Mouse (Mus musculus) ES-CJ7 (cell line): ENCODE measurements around the gene Mettl24.
A peak's percentile ranks its signal among the peaks of the same experiment; 100 is the strongest.

Experiments
- DNase-seq: peaks from one replicate; pipeline ENCODE4 v3.0.0; 2011; ENCODE audit warnings: low read depth, low spot score

The Mettl24 gene

DNA sequence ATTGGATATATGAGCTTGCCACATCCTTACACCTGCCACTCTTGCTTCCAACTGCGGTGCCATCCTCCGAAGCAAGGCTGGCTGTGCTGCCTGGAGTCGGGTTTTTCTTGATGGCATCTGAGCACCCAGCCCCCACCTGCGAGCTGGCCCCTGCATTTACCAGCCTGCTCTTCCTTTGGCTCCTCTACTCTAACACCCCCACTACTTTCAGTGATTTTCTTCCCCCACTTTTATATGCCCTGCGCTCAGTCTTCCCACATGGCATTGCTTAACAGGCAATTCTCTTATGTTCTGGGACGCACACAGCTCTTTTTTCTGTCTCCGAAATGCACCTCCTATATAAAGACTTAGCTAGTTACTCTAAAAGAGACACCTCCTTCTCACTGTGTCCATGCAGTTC lies 1.2 kb downstream of the Mettl24 start:
- no peak for DNase-seq

DNA sequence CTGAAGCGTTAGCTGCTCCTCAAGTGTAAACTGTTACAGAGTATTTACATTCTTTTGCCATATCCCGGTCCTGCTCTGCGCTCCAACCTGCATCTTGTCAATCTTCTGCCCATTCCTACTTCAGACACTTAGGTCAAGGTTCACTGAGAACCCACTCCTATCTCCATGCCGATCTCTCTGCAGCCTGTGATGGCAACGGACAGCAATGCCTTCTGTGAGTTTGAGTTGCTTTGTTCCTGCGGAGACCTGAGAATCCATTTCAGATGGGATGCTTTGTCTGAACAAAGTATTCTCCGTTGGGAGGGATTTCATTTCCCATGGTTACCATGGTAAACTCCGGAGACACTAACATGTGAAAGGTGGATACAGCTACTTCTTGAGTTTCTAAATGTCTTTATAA lies 2.6 kb downstream of the Mettl24 start:
- DNase-seq = no peak

DNA sequence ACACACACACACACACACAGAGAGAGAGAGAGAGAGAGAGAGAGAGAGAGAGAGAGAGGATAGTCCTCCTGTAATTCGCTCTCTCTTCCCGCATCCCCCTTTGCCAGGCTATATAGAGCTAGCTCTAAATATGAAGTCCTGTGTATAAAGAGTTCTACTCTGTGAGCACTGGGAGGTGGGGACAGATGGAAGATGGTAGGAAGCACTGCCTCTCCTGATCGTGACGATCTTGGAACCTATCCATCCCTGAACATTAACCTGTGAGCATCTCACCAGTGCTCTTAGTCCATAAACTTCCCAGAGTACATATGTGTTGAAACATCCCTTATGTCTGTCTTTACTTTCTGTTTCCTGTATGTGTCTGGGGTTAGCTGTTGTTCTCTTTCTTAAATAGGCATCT lies 3.9 kb downstream of the Mettl24 start:
- no peak for DNase-seq

DNA sequence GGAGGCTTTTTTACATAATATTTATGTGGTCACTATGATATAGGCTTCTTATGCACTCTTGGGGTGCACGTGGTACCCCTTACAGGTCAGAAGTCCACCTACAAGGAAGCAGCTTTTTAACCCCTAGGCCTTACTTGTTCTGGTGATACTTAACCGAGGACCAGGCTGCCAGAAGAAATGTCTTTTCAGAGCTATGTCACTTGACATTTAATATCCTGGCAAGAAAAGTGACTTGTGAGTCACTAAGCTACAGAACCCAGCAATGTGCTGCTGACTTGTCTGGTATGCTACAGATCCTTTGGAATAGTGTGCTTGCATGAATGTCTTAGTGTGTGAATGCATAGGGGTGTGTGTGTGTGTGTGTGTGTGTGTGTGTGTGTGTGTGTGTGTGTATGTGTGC lies 4.3 kb downstream of the Mettl24 start:
- no peak for DNase-seq

DNA sequence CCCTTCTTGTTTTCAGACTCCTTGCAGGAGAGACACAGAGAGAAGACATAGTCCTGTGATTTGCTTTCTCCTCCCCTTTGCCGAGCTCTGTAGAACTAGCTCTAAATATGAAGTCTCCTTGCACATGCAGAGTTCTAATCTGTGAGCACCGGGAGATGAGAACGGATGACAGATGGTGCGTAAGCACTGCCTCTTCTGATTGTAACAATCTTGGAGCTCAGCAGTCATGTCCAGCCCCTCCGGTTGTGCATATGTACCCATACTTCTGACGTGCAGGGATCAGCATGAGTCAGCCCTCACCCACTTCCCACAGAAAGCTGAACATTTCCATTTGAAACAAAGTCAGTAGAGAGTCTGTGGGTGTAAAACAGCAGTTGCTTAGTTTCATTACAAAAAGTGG lies 5.2 kb downstream of the Mettl24 start:
- no peak for DNase-seq

DNA sequence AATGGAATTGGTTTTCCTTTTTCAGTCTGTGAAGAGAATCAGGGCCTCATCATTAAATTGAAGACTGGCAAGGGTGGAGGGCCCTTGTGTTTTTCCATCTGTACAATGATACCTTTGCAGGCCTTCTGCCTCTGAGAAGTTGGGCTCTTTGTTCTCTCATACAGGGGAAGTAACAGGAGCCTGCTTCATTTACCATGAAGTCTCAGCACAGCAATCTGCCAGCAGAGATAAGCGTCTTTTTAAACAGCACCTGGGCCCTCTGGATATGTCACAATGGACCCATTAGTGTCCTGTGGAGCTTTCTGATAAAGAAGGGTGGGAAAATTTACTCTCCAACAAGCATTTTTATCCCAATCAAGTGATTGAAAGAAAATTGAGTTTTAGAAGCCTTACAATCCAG lies 5.8 kb downstream of the Mettl24 start:
- no peak for DNase-seq

DNA sequence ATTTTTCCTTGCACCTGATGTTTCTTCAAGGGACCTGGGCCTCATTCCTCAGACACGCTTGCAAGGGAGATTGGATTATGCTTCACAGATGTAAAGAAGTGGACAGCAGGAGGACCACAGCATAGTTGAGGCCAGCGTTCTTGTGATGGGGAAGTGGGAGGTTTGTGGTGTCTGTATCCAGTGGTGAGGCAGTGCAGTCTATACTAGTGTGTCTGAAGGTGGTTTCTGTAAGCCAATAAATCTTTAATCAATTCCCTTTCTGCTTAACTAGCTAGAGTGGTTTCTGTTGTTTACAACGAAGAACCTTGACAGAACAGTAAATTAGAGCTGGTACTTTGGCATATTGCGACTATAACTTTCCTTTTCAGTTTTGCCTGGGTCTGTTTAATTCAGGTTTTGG lies 15.6 kb downstream of the Mettl24 start:
- DNase-seq = no peak

DNA sequence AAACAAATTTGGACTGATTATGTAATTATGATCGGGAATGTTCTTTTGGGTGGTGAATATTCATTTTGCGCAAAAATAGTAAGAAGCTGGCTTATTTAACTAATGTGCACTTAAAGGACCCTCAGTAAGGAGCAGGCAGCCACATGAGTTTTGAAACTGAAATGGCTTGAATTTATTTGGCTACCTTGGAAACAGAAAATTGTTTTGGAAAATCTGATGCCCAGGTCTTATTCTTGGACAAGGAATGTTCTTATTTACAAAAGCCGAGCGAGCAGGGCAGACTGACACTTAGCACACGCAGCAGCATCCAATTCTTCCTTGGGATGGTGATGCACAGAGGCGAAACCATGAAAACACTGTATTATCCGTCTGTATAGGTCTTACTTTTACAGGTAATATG lies 28.0 kb downstream of the Mettl24 start:
- DNase-seq = no peak

DNA sequence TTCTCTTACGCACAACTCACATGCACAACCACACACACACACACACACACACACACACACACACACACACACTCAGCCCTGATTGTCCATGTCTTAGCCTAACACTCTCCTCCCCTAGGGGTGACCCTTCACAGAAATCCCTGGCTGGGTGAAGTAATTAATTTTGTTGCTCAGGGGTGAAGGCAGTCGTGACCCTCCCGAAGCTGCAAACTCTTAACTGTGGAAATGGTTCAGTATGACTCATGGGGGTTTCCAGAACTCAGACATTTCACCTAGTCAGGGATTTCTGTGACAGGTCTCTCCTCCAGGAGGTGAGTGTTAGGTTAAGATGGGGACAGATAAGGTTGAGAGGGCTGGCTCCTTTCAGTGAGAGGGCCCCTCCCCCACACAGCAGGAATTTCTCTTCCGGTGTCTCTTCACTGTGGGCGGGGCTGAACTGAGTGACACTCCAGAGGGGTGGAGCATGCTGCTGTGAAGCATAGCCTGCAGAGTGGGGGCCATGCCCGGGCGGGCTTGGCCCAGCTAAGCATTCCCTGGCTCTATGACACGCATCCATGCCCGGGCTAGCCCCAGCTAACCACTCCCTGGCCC lies 30.0 kb downstream of the Mettl24 start:
- peak; percentile 57 for DNase-seq

DNA sequence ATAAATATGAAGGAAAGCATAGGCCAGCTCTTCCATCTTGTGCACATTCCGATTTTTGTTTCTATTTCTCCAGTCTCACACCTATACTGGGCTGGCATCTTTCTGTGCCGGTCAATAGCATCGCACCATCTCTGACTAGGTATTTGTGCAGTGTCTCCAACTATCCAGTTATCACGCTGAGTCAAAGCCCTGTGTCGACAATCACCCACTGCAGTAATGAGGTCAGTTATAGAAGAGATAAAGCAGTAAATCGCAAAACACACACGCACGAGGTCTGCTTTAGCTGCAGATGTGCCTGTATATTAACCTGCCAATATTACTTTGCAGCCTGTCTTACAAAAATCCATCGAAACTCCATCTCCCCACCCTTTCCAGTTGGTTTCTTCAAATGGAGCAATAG lies 30.7 kb downstream of the Mettl24 start:
- DNase-seq = no peak

DNA sequence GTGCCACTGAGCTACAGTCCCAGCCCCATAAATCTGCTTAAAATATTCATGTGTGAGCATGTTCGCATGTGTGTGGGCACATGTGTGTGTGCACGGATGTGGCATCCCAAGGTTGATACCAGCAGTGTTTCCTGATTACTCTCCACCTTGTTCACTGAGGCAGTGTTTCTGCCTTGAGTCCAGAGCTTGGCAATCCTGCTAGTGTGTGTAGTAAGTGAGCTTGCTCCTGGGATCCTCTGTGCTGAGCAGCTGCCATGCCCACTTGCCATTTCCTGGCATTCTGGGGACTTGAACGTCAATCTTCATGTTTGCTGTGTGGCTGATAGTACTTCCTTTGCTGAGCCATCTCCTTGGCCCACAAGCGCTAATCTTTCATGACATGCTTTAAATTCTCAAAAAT lies 32.1 kb downstream of the Mettl24 start:
- no peak for DNase-seq

DNA sequence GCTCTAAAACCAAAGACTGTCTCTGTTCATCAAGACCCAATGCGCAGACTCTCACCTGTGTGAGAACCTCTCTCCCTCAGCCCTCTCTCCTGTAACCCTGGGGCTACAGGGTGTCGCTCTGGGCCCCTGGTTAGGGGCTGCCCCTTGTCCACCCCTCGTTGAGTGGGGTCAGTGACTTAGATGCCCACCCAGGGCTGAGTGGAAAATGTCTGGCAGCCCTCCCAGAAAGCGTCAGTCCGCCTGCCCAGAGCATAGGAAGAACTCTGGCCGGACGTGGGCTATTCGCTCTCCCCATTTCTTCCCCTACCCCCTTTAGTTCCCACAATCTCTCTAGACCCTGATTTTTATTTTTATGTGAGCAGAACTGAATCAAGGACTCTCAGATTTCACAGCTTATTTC lies 33.2 kb downstream of the Mettl24 start:
- DNase-seq = no peak

DNA sequence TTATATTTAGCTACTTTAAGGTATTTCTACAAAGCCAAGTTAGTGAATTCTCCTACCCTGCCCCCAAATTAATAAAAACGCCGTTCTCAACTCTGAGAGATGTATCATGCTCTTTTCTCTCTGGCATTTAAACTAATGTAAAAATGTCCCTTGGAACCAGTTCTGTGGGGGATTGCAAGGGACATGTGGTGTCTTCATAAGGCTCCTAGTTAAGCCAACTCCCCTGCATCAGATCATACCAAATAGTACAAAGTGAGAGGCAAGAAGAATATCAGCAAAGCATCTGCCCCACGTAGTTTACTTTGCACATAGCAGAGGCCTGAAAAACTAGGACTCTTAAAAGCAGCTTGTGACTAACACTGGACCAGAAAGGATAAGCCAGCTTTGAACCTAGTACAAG lies 33.6 kb downstream of the Mettl24 start:
- DNase-seq = no peak

DNA sequence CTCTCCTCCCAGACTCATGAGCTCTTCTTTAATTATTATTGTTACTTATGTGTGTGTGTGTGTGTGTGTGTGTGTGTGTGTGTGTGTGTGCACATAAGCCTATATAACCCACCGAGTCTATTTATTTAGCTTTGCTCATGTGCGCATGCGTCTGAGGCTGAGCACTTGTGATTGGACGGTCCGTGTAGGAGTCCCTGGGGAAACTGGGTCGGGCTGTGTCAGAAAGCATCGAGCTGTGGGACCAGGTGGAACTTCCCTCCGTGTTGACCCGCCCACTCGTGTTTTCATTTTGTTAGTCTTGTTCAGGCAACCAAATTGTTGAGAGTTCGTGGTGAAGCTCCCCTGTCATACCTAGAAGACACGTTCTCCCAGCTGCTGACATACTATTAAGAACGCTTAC lies 35.3 kb downstream of the Mettl24 start:
- DNase-seq = no peak

DNA sequence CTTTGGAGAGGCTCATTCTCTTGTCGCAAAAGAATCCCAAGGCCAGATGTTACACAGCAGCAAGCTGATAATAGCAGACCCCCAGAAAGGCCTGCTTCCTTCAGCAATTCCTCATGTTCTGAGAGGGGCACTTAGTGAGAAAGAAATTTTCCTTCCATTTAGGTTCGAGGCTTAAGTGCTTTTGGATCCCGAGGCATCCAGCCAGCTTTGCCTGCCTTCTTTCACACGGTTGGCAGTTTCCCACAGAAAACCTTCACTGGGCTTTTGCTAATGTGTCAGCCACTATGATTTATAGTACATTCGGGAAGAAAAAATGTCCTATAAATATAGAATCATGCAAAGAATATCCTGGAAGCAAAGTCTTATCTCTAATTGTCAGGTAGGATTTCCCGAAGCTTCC lies 36.0 kb downstream of the Mettl24 start:
- DNase-seq = no peak

DNA sequence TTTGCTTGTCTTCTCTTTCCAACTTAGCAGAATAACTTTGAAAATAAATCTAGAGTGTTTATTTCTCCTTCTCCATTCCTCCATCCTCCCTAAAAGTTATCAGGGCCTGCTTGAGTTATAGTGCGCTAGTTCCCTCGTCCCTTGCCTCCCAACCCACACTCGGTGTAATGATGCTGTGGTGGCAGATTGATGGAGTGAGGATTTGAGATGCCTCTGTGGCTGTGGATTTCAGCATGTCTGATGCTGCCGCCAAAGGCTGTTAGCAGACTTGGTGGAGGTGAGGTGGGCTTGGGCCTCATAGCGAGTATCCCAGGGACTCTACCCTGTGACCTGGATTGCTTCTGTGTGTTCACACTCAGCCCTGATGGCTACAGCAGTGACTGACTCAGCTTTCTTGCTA lies 37.8 kb downstream of the Mettl24 start:
- no peak for DNase-seq

DNA sequence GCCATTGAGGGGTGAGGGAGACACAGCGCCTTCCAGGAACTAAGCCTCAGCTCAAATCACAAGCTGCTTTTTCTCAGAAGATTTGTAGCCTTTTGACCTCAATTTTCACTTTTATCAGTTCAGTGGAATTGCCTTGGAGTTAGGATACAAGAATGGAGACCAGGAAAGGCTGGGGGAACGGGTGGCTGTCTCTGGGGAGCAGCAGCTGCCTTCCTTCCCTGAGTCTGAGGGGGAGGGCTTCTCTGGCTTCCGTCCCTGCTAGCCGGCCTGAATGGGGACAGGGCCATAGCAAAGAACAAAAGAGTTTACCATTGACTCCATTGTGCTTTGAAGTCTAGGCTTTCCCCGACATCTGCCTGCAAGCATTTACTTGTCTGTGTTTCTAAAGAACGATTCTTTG lies 41.3 kb downstream of the Mettl24 start:
- DNase-seq = no peak

DNA sequence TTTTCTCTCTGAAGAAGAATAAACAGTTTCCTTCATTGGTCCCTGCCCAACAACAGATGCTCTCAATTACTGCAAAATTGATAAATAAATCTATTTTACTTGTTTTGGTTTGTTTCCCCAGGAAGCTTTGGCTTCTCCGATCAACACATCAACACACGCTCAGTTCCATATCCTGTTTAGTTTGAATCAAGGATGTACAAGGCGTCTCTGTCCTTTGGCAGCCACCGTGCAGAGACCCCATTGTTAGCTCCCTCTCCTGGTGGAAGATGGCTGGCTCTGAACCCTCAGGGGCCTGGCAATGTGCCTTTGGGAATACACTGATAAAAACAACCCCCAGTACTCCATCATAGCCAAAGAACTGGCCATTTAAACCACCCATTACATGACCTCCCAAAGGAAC lies 42.0 kb downstream of the Mettl24 start:
- no peak for DNase-seq

DNA sequence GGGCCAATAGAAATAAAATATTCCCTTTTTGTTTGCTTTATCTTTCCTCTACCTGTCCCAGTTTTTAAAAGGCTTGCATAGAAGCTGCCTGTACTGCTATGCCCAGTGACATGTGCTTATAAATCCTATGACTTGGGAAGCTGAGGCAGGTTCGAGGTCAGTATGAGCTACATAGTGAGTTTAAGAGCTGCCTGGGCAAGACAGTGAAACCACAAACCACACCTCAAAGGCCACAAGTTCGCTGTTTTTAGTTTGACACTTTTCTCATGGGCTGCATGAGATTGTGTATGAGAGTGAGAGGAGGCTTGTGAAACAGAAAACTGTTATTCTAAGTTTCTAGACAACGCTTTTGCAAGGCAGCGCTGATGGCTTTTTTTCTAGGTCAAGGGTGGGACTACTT lies 42.4 kb downstream of the Mettl24 start:
- no peak for DNase-seq

DNA sequence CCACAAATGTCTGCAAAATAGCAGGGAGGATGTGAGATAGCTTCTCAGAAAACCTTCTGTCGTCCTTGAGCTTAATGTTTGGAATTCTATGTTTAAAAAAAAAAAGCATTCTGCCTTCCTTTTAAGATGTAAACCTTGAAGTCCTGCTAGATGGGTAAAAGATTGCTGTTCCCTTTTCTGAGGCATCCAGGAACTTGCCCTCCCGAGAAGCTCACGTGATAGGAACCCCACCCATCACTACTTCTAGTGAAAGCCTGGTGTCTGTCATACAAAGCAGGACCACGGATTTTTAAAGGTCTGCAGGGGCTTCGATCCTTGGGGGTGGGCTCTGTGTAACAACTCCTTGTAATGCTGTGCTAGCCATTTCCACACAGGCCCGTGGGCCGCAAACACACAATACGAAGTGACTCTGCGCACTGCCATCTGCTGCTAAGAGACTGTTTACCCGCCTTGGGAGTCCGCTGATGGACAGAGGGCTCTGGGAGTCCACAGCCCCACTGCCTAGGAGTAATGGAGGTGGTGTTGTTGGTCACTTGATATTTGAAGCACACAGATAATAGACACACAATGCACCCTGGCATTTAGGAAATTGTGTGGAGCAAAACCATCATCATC lies 43.3 kb downstream of the Mettl24 start:
- peak; percentile 7 for DNase-seq

DNA sequence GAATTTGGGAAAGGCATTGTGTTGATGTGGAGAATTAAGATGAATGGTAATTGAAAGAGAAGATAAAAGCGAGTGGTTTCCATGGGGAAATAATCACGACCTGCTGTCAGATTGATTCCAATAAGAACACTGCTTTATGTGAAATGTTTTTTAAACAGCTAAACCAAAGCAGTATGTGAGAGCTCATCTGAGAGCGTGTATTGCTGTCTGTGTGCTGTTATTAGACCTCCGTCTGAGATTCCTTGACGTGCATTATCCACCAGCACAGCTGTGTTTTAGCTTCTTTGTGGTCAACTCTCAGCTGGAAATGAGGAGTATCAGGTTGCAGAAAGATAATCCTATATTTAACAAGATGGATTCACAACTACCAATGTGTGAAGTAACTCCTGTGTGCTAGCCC lies 43.9 kb downstream of the Mettl24 start:
- DNase-seq = no peak

DNA sequence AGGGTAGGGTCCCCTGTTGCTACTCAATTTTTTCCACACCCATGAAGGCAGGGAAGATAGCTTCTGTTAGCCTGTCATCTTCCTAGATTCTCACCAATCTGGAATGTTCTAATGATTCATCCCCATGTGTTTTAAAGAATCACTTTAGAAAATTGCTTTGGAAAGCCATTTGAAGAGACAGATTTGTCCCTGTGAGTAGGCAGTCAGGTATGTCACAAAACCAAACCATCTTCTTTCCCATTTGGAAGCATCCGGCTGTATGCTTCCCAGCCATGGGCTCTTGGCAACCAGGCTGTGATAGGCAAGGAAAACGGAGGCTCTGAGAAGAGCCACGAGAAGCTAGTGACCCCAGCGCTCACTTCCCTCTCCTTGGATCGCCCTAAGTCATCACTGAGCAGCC lies 47.1 kb downstream of the Mettl24 start:
- no peak for DNase-seq

DNA sequence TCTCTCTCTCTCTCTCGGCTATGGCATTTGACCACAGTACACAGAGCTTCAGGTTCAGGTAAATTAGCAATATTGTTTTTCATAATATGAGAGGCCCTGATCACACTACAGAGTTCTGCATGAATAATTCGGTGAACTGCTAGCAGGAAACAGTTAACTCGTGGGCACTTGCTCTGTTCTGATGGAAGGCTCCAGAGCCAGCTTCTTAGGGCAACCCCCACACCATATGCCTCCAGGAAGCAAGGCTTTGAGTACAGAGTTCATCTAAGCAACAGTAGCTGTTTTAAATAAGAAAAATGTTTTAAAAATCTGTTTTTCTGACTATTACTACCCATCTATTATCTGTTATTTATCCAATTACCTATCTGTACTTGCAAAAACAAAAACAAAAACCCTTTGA lies 50.2 kb downstream of the Mettl24 start:
- no peak for DNase-seq

DNA sequence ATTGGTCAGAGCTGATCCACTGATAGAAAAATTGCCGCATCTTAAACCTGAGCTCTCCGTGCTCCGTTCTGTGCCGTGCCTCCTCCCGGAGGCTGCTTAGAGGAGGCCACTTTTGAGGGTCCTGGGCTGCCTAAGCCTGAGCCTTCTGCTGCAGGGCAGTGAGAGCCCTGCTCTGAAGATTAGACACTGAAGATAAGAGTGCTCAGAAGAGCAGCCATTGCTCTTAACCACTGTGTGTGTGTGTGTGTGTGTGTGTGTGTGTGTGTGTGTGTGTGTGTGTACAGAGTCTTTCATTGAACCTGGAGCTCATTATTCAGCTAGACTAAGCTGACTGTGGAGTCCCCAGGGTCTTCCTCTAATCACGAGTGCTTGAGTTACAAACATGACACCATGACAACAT lies 53.1 kb downstream of the Mettl24 start:
- no peak for DNase-seq
